Mouse (Mus musculus) liver, postnatal 0 days (tissue): ENCODE results near the gene Cry2. TPM values are rescaled to one million over a fixed set of nuclear protein-coding genes. Genes with fewer than 3 reads are reported as not detected.

Source experiments
- ATAC-seq: fragments of 200-750 bp; cut with Nextera tagmentation; 2 replicates; pipeline ENCODE4 v1.8.0; 2017; ENCODE audit warnings: mild to moderate bottlenecking, moderate library complexity
- DNase-seq: peaks from one replicate; pipeline ENCODE4 v3.0.0-alpha.2; 2016
- H3K27ac ChIP-seq: fragments of 300-500 bp; sonication (generic); 2 replicates; pipeline ENCODE4 v1.5.1; 2014; ENCODE audit warnings: antibody characterized with exemption, moderate library complexity, mild to moderate bottlenecking, low read depth
- H3K27me3 ChIP-seq: fragments of 300-500 bp; sonication (generic); 2 replicates; pipeline ENCODE4 v1.6.1; 2014; ENCODE audit warnings: low read length, control low read depth, mixed read lengths; ENCODE audit not compliant: insufficient read depth
- H3K36me3 ChIP-seq: fragments of 300-500 bp; sonication (generic); replicated peaks from 2 replicates; pipeline ENCODE4 v1.6.1; 2014; ENCODE audit warnings: mild to moderate bottlenecking, control low read depth, low read length, moderate library complexity, mixed read lengths; ENCODE audit not compliant: insufficient read depth
- H3K4me1 ChIP-seq: fragments of 300-500 bp; sonication (generic); 2 replicates; pipeline ENCODE4 v1.6.1; 2014; ENCODE audit warnings: antibody characterized with exemption, mild to moderate bottlenecking, control low read depth; ENCODE audit not compliant: insufficient read depth
- H3K4me2 ChIP-seq: fragments of 300-500 bp; sonication (generic); 2 replicates; pipeline ENCODE4 v1.6.1; 2014; ENCODE audit warnings: low read depth, mild to moderate bottlenecking, low read length, moderate library complexity, mixed read lengths
- H3K4me3 ChIP-seq: fragments of 300-500 bp; sonication (generic); 2 replicates; pipeline ENCODE4 v1.5.1; 2014; ENCODE audit warnings: low read depth, low read length
- H3K9ac ChIP-seq: fragments of 300-500 bp; sonication (generic); replicated peaks from 2 replicates; pipeline ENCODE4 v1.6.1; 2014; ENCODE audit warnings: mild to moderate bottlenecking, moderate library complexity
- H3K9me3 ChIP-seq: fragments of 300-500 bp; sonication (generic); 2 replicates; pipeline ENCODE4 v1.6.1; 2016; ENCODE audit warnings: mild to moderate bottlenecking, control low read depth, low read length, mixed read lengths
- CTCF ChIP-seq: sonication (generic); IDR thresholded peaks from 2 replicates; pipeline ENCODE4 v1.5.1; 2016; ENCODE audit warnings: antibody characterized with exemption, low read depth
- EP300 ChIP-seq: IDR thresholded peaks from 2 replicates; pipeline ENCODE4 v1.6.1; 2016; ENCODE audit warnings: antibody characterized with exemption, low read depth, mild to moderate bottlenecking
- WGBS: fragments of 180-500 bp; shearing (Covaris S2); extraction: QIAGEN DNeasy Blood & Tissue Kit; methylation state at CpG from one replicate; pipeline ENCODE4 v1.1.7; 2014; ENCODE audit not compliant: insufficient replicate concordance; 5-methylcytosine and 5-hydroxymethylcytosine counted together
- polyA plus RNA-seq: library from polyadenylated mRNA; unstranded; fragments of >200 nt; fragmentation: Nextera tagmentation; extraction: Ambion mirVana; gene quantifications from 2 replicates; pipeline ENCODE4 v1.2.1, GENCODE M21; 2015

The Cry2 gene
- polyA plus RNA-seq, 1 experiment from 2014 or later = 11.9 TPM

DNA sequence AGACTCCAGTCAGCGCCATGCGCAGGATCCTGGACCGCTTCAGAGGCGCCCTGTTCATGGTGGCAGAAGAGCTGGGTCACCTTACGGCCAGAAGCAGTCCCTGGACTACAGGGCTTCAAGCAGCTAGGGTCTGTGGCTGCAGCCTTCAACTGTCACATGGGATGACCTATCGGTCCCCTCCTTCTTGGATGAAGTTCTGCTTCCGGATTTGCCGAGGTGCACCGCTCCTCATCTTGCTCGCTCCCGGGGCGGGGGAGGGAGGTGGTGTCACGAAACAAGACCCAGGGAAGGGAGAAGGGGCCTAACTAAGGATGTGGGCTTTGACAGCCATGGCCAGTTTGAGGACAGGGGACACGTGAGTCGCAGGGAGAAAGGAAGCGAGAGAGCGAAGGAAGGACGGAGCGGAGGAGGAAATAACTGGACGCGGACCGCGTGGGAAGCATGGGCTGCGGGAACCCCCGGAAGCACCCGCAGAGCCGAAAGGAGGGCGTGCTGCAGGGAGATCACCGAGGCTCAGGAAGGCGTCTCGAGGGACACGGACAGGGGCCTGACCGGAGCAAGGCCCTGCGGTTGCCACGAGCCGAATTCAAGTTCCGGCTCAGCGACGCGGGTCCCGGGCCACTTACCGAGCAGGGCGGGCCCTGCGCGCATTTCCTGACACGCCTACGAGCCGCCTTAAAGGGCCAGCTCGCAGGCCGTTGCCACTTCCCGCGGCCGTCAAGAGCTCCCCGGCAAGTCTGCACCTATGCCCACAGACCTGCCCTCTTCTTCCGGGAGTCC, 25.5 kb upstream of the Cry2 start:
- peak overlapping the region; percentile 80 for H3K4me3 ChIP-seq
- H3K27ac ChIP-seq = peak overlapping the region; percentile 77
- peak; percentile 87 for DNase-seq
- TF ChIP-seq CTCF (no peak), EP300 (0 out of 2 replicates have a peak, but pooled peaks have one; percentile 25)
- peaks cover 49% of the 10 kb centered on the region for H3K4me1 ChIP-seq
- ATAC-seq = peak; percentile 83
- H3K9me3 ChIP-seq = no peaks in the 10 kb centered on the region
- H3K27me3 ChIP-seq = no peaks in the 10 kb centered on the region
- H3K4me2 ChIP-seq = peak overlapping the region; percentile 87
- peaks cover 2% of the 10 kb centered on the region for H3K36me3 ChIP-seq
- peak overlapping the region; percentile 75 for H3K9ac ChIP-seq
- under 1% methylated on average over 55 of the region's 55 CpGs for WGBS

DNA sequence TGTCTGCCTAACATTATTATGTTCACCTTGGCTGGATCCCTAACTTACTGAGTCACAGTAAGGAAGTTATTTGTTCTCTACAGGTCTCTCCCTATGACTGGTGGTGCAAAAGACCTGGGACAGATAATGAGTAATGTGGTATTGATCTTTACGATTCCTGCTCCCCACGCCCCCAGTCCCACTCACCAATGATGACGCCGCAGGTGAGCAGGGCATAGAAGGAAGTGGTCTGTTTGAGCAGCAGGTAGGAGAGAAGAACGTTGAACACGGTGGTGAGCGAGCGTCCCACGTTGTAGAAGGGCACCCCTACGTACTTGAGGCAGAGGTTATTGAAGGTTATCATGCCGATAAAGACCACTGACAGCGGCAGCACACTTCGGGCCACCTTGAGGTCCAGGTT, 24.6 kb upstream of the Cry2 start:
- peak overlapping the region; percentile 80 for H3K4me3 ChIP-seq
- 0 out of 2 replicates have a peak, but pooled peaks have one; percentile 7 for ATAC-seq
- no peak for DNase-seq
- H3K27me3 ChIP-seq = no peaks in the 10 kb centered on the region
- TF ChIP-seq CTCF (no peak), EP300 (no peak)
- H3K27ac ChIP-seq = peak overlapping the region; percentile 77; the same call in 1 of the 2 replicates
- H3K36me3 ChIP-seq = peaks cover 10% of the 10 kb centered on the region
- H3K4me1 ChIP-seq = peaks cover 49% of the 10 kb centered on the region
- H3K4me2 ChIP-seq = peak overlapping the region; percentile 87
- WGBS = 35% methylated on average over 13 of the region's 13 CpGs
- H3K9ac ChIP-seq = peak overlapping the region; percentile 75
- H3K9me3 ChIP-seq = no peaks in the 10 kb centered on the region

DNA sequence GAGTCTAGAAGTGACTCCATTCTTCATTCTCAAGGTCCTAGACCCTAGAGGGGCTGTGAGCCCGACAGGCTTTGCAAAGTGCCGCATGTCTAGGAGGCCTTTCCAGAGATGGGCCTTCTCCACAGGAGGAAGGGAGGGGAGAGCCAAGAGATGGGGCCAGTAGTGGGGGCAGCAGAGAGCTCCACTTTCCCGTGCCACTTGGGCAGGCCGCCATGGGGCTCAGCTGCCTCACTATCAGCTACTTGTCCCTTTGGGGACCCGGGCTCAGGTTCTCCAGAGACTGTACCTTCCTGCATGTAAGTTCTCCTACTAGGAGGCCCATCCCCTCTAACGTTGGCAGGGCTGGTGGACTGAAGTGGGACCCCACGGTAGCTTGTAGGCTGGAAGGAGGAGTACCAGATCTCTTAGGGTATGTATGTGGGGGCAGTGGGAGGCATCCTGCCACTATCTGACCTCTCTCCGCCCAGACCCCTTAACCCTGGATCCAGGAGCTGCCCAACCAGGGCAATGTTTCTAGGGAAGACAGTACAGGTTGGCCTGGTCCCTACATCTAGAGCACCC, 23.2 kb upstream of the Cry2 start:
- ATAC-seq = no peak
- DNase-seq = no peak
- Histone ChIP-seq H3K4me1 (peaks cover 49% of the 10 kb centered on the region), H3K27ac (no peak overlapping the region), H3K36me3 (peaks cover 13% of the 10 kb centered on the region), H3K4me2 (peak overlapping the region; percentile 87), H3K9ac (peak overlapping the region; percentile 54), H3K27me3 (no peaks in the 10 kb centered on the region), H3K4me3 (no peak overlapping the region; the same call in 1 of the 2 replicates), H3K9me3 (no peaks in the 10 kb centered on the region)
- WGBS = 44% methylated on average over 8 of the region's 8 CpGs
- no peak for TF ChIP-seq EP300
- TF ChIP-seq CTCF = peak; percentile 25; the same call in 1 of the 2 replicates

DNA sequence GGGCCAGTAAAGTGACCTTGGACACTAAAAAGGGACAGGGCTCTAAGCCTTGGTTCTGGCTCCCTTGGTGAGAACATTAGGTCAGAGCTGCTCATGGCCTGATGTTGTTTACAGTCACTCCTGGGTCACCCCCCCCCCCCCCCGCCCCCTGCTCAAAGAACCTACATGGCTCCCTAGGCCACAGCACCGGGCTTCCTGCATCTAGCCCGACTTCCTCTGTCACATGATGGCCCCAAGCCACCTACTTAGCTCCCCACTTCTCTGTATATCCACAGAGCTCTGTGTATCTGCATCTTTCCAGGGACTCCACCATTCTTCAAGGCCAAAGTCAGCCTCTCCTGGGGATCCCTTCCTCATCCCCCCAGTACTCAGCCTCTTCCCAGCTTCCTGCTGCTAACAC, 21.9 kb upstream of the Cry2 start:
- ATAC-seq (no peak; the same call in 1 of the 2 replicates), DNase-seq (peak; percentile 44)
- Histone ChIP-seq H3K4me2 (0 out of 2 replicates have a peak overlapping the region, but pooled peaks have one; percentile 4), H3K9me3 (no peaks in the 10 kb centered on the region), H3K4me3 (no peak overlapping the region), H3K36me3 (peaks cover 13% of the 10 kb centered on the region), H3K27me3 (no peaks in the 10 kb centered on the region), H3K9ac (no peak overlapping the region), H3K4me1 (peaks cover 49% of the 10 kb centered on the region), H3K27ac (no peak overlapping the region)
- no peak for TF ChIP-seq CTCF
- WGBS = 0% methylated on average over 3 of the region's 3 CpGs

GRCm38 (mm10) chr2:92454166-92454565, 20.3 kb upstream of the Cry2 start:
- ATAC-seq = no peak
- TF ChIP-seq CTCF (no peak), EP300 (no peak)
- H3K27ac ChIP-seq = no peak overlapping the region
- WGBS = 88% methylated on average over 11 of the region's 11 CpGs
- H3K4me2 ChIP-seq = no peak overlapping the region
- peaks cover 13% of the 10 kb centered on the region for H3K36me3 ChIP-seq
- no peaks in the 10 kb centered on the region for H3K9me3 ChIP-seq
- peaks cover 40% of the 10 kb centered on the region for H3K4me1 ChIP-seq
- no peak for DNase-seq
- H3K27me3 ChIP-seq = no peaks in the 10 kb centered on the region
- no peak overlapping the region for H3K9ac ChIP-seq
- no peak overlapping the region for H3K4me3 ChIP-seq

- ATAC-seq (no peak), DNase-seq (no peak)
- no peak overlapping the region for H3K4me3 ChIP-seq
- H3K4me1 ChIP-seq = peaks cover 18% of the 10 kb centered on the region
- TF ChIP-seq EP300 (peak; percentile 73), CTCF (no peak)
- H3K27me3 ChIP-seq = no peaks in the 10 kb centered on the region
- H3K9ac ChIP-seq = no peak overlapping the region
- 61% methylated on average over 3 of the region's 3 CpGs for WGBS
- H3K27ac ChIP-seq = no peak overlapping the region
- no peaks in the 10 kb centered on the region for H3K9me3 ChIP-seq
- no peak overlapping the region for H3K4me2 ChIP-seq
- peaks cover 13% of the 10 kb centered on the region for H3K36me3 ChIP-seq
Observed at GRCm38 (mm10) chr2:92451126-92451525, 17.3 kb upstream of the Cry2 start.
